Mouse (Mus musculus): Measurements from ENCODE around the gene P2rx5. TPM values are rescaled to one million over a fixed set of nuclear protein-coding genes. Genes with fewer than 3 reads are reported as not detected.

P2rx5 gene
- polyA plus RNA-seq, 1 experiment = 0.42 TPM

- Histone ChIP-seq H3K9me3 (replicated peaks; ENCODE audit: control insufficient read depth, insufficient read depth, low read length, poor library complexity, severe bottlenecking) (no peaks in the 10 kb centered on the region), H3K4me1 (ENCODE audit: control insufficient read depth, insufficient read depth, low read length) (no peaks in the 10 kb centered on the region), H3K27ac (ENCODE audit: insufficient read depth, low read length) (no peak overlapping the region), H3K9ac (ENCODE audit: low read depth, poor library complexity, severe bottlenecking) (no peak overlapping the region), H3K27me3 (ENCODE audit: control insufficient read depth, insufficient read depth, low read length, poor library complexity, severe bottlenecking) (no peaks in the 10 kb centered on the region), H3K4me3 (ENCODE audit: low read depth, low read length) (no peak overlapping the region), H3K36me3 (ENCODE audit: control insufficient read depth, insufficient read depth, low read length, poor library complexity, severe bottlenecking) (no peaks in the 10 kb centered on the region; the same call in 1 of the 2 replicates)
- TF ChIP-seq CTCF (IDR thresholded peaks at IDR 0.05; ENCODE audit: low read depth, low read length) = no peak
- TF ChIP-seq EP300 (IDR thresholded peaks at IDR 0.05; ENCODE audit: insufficient read depth, low read depth, low read length) = no peak
- TF ChIP-seq POLR2A (IDR thresholded peaks at IDR 0.05; ENCODE audit: insufficient read depth, low read length) = no peak
Measured at GRCm38 (mm10) chr11:73193047-73193446, 32.8 kb downstream of the P2rx5 start.

- H3K9ac ChIP-seq (ENCODE audit: low read depth, poor library complexity, severe bottlenecking) = no peak overlapping the region
- no peaks in the 10 kb centered on the region; the same call in 1 of the 2 replicates for H3K36me3 ChIP-seq (ENCODE audit: control insufficient read depth, insufficient read depth, low read length, poor library complexity, severe bottlenecking)
- no peaks in the 10 kb centered on the region for H3K27me3 ChIP-seq (ENCODE audit: control insufficient read depth, insufficient read depth, low read length, poor library complexity, severe bottlenecking)
- H3K4me3 ChIP-seq (ENCODE audit: low read depth, low read length) = no peak overlapping the region
- no peaks in the 10 kb centered on the region for H3K4me1 ChIP-seq (ENCODE audit: control insufficient read depth, insufficient read depth, low read length)
- H3K9me3 ChIP-seq (replicated peaks; ENCODE audit: control insufficient read depth, insufficient read depth, low read length, poor library complexity, severe bottlenecking) = no peaks in the 10 kb centered on the region
- TF ChIP-seq EP300 (IDR thresholded peaks at IDR 0.05; ENCODE audit: insufficient read depth, low read depth, low read length) (no peak), POLR2A (IDR thresholded peaks at IDR 0.05; ENCODE audit: insufficient read depth, low read length) (no peak), CTCF (IDR thresholded peaks at IDR 0.05; ENCODE audit: low read depth, low read length) (no peak)
- no peak overlapping the region for H3K27ac ChIP-seq (ENCODE audit: insufficient read depth, low read length)
Measured at GRCm38 (mm10) chr11:73194444-73194843, 34.2 kb downstream of the P2rx5 start.

- peak overlapping the region; percentile 91 for H3K4me3 ChIP-seq (ENCODE audit: low read depth, low read length)
- H3K36me3 ChIP-seq (ENCODE audit: control insufficient read depth, insufficient read depth, low read length, poor library complexity, severe bottlenecking) = no peaks in the 10 kb centered on the region
- TF ChIP-seq POLR2A (IDR thresholded peaks at IDR 0.05; ENCODE audit: insufficient read depth, low read length) (no peak), EP300 (IDR thresholded peaks at IDR 0.05; ENCODE audit: insufficient read depth, low read depth, low read length) (no peak), CTCF (IDR thresholded peaks at IDR 0.05; ENCODE audit: low read depth, low read length) (no peak)
- no peak overlapping the region for H3K27ac ChIP-seq (ENCODE audit: insufficient read depth, low read length)
- no peaks in the 10 kb centered on the region for H3K4me1 ChIP-seq (ENCODE audit: control insufficient read depth, insufficient read depth, low read length)
- no peaks in the 10 kb centered on the region for H3K9me3 ChIP-seq (replicated peaks; ENCODE audit: control insufficient read depth, insufficient read depth, low read length, poor library complexity, severe bottlenecking)
- H3K27me3 ChIP-seq (ENCODE audit: control insufficient read depth, insufficient read depth, low read length, poor library complexity, severe bottlenecking) = no peaks in the 10 kb centered on the region
- peak overlapping the region; percentile 45 for H3K9ac ChIP-seq (ENCODE audit: low read depth, poor library complexity, severe bottlenecking)
Measured at GRCm38 (mm10) chr11:73198190-73198589, 38.0 kb downstream of the P2rx5 start.

- H3K27me3 ChIP-seq (ENCODE audit: control insufficient read depth, insufficient read depth, low read length, poor library complexity, severe bottlenecking) = no peaks in the 10 kb centered on the region
- no peaks in the 10 kb centered on the region for H3K9me3 ChIP-seq (replicated peaks; ENCODE audit: control insufficient read depth, insufficient read depth, low read length, poor library complexity, severe bottlenecking)
- H3K36me3 ChIP-seq (ENCODE audit: control insufficient read depth, insufficient read depth, low read length, poor library complexity, severe bottlenecking) = no peaks in the 10 kb centered on the region
- no peak within 1 kb of the TSS for H3K27ac ChIP-seq (ENCODE audit: insufficient read depth, low read length)
- TF ChIP-seq POLR2A (IDR thresholded peaks at IDR 0.05; ENCODE audit: insufficient read depth, low read length) (peak; percentile 25), CTCF (IDR thresholded peaks at IDR 0.05; ENCODE audit: low read depth, low read length) (no peak), EP300 (IDR thresholded peaks at IDR 0.05; ENCODE audit: insufficient read depth, low read depth, low read length) (no peak)
- peak within 1 kb of the TSS; percentile 91 for H3K4me3 ChIP-seq (ENCODE audit: low read depth, low read length)
- peak within 1 kb of the TSS; percentile 45 for H3K9ac ChIP-seq (ENCODE audit: low read depth, poor library complexity, severe bottlenecking)
- H3K4me1 ChIP-seq (ENCODE audit: control insufficient read depth, insufficient read depth, low read length) = no peaks in the 10 kb centered on the region
Measured at GRCm38 (mm10) chr11:73198603-73199229, 38.5 kb downstream of the P2rx5 start, which contains the start of gene Ctns. Gene Ctns, minus strand, starts transcription at chr11:73199042.

- Histone ChIP-seq H3K36me3 (ENCODE audit: control insufficient read depth, insufficient read depth, low read length, poor library complexity, severe bottlenecking) (no peaks in the 10 kb centered on the region), H3K9me3 (replicated peaks; ENCODE audit: control insufficient read depth, insufficient read depth, low read length, poor library complexity, severe bottlenecking) (no peaks in the 10 kb centered on the region), H3K27me3 (ENCODE audit: control insufficient read depth, insufficient read depth, low read length, poor library complexity, severe bottlenecking) (no peaks in the 10 kb centered on the region), H3K27ac (ENCODE audit: insufficient read depth, low read length) (no peak within 1 kb of the TSS), H3K4me1 (ENCODE audit: control insufficient read depth, insufficient read depth, low read length) (no peaks in the 10 kb centered on the region), H3K4me3 (ENCODE audit: low read depth, low read length) (peak within 1 kb of the TSS; percentile 91), H3K9ac (ENCODE audit: low read depth, poor library complexity, severe bottlenecking) (peak within 1 kb of the TSS; percentile 45)
- TF ChIP-seq CTCF (IDR thresholded peaks at IDR 0.05; ENCODE audit: low read depth, low read length) (no peak), POLR2A (IDR thresholded peaks at IDR 0.05; ENCODE audit: insufficient read depth, low read length) (no peak), EP300 (IDR thresholded peaks at IDR 0.05; ENCODE audit: insufficient read depth, low read depth, low read length) (no peak)
Measured at GRCm38 (mm10) chr11:73199230-73199712, 39.0 kb downstream of the P2rx5 start, which contains the start of gene Shpk. Gene Shpk, plus strand, starts transcription at chr11:73199460.

- peak overlapping the region; percentile 80 for H3K4me3 ChIP-seq (ENCODE audit: low read depth, low read length)
- peak overlapping the region; percentile 42 for H3K9ac ChIP-seq (ENCODE audit: low read depth, poor library complexity, severe bottlenecking)
- TF ChIP-seq EP300 (IDR thresholded peaks at IDR 0.05; ENCODE audit: insufficient read depth, low read depth, low read length) = no peak
- TF ChIP-seq CTCF (IDR thresholded peaks at IDR 0.05; ENCODE audit: low read depth, low read length) = no peak
- no peak for TF ChIP-seq POLR2A (IDR thresholded peaks at IDR 0.05; ENCODE audit: insufficient read depth, low read length)
- H3K9me3 ChIP-seq (replicated peaks; ENCODE audit: control insufficient read depth, insufficient read depth, low read length, poor library complexity, severe bottlenecking) = no peaks in the 10 kb centered on the region
- no peaks in the 10 kb centered on the region for H3K4me1 ChIP-seq (ENCODE audit: control insufficient read depth, insufficient read depth, low read length)
- no peaks in the 10 kb centered on the region for H3K36me3 ChIP-seq (ENCODE audit: control insufficient read depth, insufficient read depth, low read length, poor library complexity, severe bottlenecking)
- H3K27me3 ChIP-seq (ENCODE audit: control insufficient read depth, insufficient read depth, low read length, poor library complexity, severe bottlenecking) = no peaks in the 10 kb centered on the region
- no peak overlapping the region for H3K27ac ChIP-seq (ENCODE audit: insufficient read depth, low read length)
Measured at GRCm38 (mm10) chr11:73199879-73200278, 39.7 kb downstream of the P2rx5 start.
